Mouse (Mus musculus) spleen, adult 2 months (tissue): Measurements from ENCODE around the gene Pcbp4. TPM values are rescaled to one million over a fixed set of nuclear protein-coding genes. Genes with fewer than 3 reads are reported as not detected.

ENCODE experiments used
- DNase-seq, 2 experiments: peaks; one replicate each; pipeline versions ENCODE4 v3.0.0 to v3.0.0-alpha.2; 2012 to 2021; ENCODE audit warnings: low spot score in 2 of 2, low read depth in 1 of 2
- H3K27ac ChIP-seq: fragments of 200-500 bp; 2 replicates; pipeline ENCODE4 v1.5.1; 2012; ENCODE audit warnings: low read length, inconsistent platforms; ENCODE audit not compliant: insufficient read depth
- H3K27me3 ChIP-seq: fragments of 200-500 bp; 2 replicates; pipeline ENCODE4 v1.6.1; 2012; ENCODE audit warnings: mild to moderate bottlenecking, moderate library complexity, low read length, inconsistent platforms; ENCODE audit not compliant: control insufficient read depth, insufficient read depth
- H3K36me3 ChIP-seq: fragments of 200-500 bp; 2 replicates; pipeline ENCODE4 v1.6.1; 2012; ENCODE audit warnings: mild to moderate bottlenecking, low read length, inconsistent platforms; ENCODE audit not compliant: control insufficient read depth, insufficient read depth
- H3K4me1 ChIP-seq: fragments of 200-500 bp; 2 replicates; pipeline ENCODE4 v1.6.1; 2011; ENCODE audit warnings: inconsistent platforms; ENCODE audit not compliant: control insufficient read depth, insufficient read depth, insufficient read length
- H3K4me3 ChIP-seq: fragments of 200-500 bp; 2 replicates; pipeline ENCODE4 v1.5.1; 2011; ENCODE audit warnings: mild to moderate bottlenecking, inconsistent platforms; ENCODE audit not compliant: insufficient read depth, insufficient read length; ENCODE audit errors: extremely low read depth
- CTCF ChIP-seq: fragments of 200-500 bp; IDR thresholded peaks from 2 replicates; pipeline ENCODE4 v1.5.1; 2011; ENCODE audit warnings: mild to moderate bottlenecking, inconsistent platforms; ENCODE audit not compliant: insufficient read depth, insufficient read length, insufficient replicate concordance; ENCODE audit errors: extremely low read depth
- POLR2A ChIP-seq: fragments of 200-500 bp; IDR thresholded peaks from 2 replicates; pipeline ENCODE4 v1.6.1; 2011; ENCODE audit warnings: low read depth, low read length, inconsistent platforms
- WGBS: fragments of 180-500 bp; shearing (Covaris S2); methylation state at CpG from one replicate; pipeline ENCODE4 v1.1.7; 2018; 5-methylcytosine and 5-hydroxymethylcytosine counted together
- polyA plus RNA-seq: library from polyadenylated mRNA; depleted of rRNA; stranded (reverse); fragments of >200 nt; gene quantifications from 2 replicates; pipeline ENCODE4 v1.2.3, GENCODE M21; 2012; rRNA removed

Gene Pcbp4
- 15.8 and 22.4 TPM in 2 replicates for polyA plus RNA-seq

DNA sequence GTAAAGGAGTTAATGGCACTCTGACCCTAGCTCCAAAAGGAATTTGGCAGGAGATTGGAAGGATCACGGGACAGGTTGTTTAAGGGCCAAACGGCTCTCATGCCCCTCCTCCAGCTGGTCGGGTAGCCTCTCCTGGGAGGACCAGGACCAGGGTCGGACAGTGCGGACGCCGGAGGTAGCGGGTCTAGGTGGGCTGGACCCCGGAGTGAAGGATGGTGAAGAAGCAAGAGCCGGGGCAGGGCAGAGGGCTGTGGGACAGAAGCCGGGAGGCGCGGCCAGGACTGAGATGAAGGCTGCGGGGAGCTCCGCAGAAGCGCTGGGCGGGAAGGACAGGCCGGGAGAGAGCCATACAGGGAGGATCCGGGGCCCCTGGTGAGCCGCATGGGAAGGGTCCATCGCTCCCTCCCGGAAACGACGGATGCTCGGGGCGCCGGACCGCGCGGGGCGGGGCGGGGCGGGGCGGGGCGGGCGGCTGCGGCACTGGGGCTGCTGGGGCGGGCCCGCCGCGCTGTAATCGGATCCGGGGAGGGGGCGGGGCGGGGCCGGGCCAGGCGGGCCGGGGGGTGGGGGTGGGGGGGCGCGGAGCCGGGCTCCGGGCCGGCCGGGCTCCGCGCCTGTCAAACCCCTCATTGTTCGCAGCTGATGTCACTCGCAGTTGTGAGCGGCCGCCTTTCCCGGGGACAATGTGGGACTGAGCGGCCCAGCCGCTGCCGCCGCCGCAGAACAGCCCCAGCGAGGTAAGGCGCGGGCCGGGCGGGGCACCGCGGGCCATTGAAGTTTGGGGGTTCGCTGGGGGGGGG lies at the start of gene Pcbp4:
Gene Pcbp4 (plus strand): TSS at position 21 of the 800 bp plus-strand sequence.
- Histone ChIP-seq H3K4me1 (peaks cover 4% of the 10 kb centered on the region), H3K27ac (no peak within 1 kb of the TSS; the same call in 1 of the 2 replicates), H3K27me3 (no peaks in the 10 kb centered on the region), H3K36me3 (no peaks in the 10 kb centered on the region), H3K4me3 (peak within 1 kb of the TSS; percentile 60)
- DNase-seq: no peak
- 3% methylated on average over 48 of the region's 74 CpGs for WGBS
- TF ChIP-seq CTCF: no peak
- no peak for TF ChIP-seq POLR2A

DNA sequence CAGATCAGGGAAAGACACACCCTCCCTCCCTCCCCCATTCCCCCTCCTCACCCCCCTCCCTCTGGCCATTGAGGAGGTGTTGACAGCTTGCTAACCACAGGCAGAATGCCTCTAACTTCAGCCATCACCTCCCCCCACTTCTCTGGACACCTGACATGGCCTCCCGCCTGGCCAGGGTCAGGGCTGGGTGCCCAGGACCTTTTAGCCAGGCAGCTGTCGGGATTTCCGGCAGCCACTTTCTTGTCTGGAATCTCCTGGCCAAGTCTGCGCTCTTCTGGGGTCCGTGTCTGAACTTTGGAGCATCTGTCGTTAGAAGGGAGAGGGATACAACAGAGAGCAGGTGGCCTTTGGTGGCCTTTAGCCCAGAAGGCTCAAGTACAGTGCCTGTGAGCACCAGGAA lies 47.8 kb upstream of the Pcbp4 start:
- Histone ChIP-seq H3K4me1 (no peaks in the 10 kb centered on the region; the same call in 1 of the 2 replicates), H3K4me3 (no peak overlapping the region), H3K36me3 (no peaks in the 10 kb centered on the region), H3K27ac (no peak overlapping the region), H3K27me3 (no peaks in the 10 kb centered on the region)
- TF ChIP-seq POLR2A (no peak), CTCF (no peak)
- DNase-seq: no peak
- WGBS: 88% methylated on average over 6 of the region's 6 CpGs

DNA sequence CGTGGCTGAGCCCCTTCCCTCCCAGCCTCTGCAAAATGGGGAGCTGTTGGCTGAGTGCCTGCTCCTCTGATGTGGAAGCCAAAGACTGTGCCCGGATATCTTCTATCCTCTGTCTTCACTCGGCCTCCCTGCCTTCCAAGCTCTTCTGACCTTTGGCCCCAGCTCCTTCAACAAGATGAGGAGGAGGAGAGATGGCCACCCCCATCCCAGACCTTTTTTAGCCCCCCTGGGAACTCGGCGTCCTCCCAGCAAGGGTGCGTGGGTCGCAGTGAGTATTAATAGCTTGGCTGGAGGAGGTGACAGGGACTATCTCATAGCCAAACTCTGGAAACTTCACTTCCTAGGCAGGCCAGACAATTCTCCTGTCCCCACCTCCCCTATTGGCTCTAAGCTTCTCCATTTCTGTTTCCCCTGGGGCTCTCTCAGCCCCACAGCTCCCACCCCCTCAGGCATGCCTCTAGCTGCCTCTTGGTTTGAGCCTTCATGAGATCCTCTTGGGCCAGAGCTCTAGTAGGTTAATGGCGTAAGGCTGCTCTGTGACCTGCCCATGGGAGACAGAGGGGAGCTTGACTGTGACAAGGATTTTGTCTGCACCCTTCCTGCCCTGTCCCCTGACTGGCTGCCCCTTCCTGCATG lies 46.5 kb upstream of the Pcbp4 start:
- peaks cover 7% of the 10 kb centered on the region; the same call in 1 of the 2 replicates for H3K4me1 ChIP-seq
- WGBS: 60% methylated on average over 8 of the region's 8 CpGs
- no peaks in the 10 kb centered on the region for H3K27me3 ChIP-seq
- H3K27ac ChIP-seq: no peak overlapping the region
- TF ChIP-seq POLR2A (no peak), CTCF (no peak)
- no peaks in the 10 kb centered on the region for H3K36me3 ChIP-seq
- peak in 1 of 2 experiments; percentile 9 for DNase-seq
- no peak overlapping the region for H3K4me3 ChIP-seq

DNA sequence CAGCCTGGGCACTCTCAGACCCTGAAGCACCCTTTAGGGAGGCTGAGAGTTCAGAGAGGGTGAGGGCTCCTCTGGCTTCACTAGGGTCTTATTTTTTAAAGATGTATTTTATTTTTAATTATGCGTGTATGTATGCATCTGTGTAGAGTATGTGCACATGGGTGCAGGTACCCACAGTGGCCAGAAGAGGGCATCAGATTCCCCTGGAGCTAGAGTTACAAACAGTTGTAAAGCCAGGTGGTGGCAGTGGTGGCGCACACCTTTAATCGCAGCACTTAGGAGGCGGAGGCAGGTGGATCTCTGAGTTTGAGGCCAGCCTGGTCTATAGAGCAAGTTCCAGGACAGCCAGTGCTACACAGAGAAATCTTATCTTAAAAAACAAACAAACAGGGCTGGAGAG lies 44.0 kb upstream of the Pcbp4 start:
- TF ChIP-seq CTCF (no peak), POLR2A (no peak)
- Histone ChIP-seq H3K4me3 (no peak overlapping the region), H3K4me1 (peaks cover 11% of the 10 kb centered on the region; the same call in 1 of the 2 replicates), H3K36me3 (no peaks in the 10 kb centered on the region), H3K27ac (no peak overlapping the region), H3K27me3 (no peaks in the 10 kb centered on the region)
- 97% methylated on average over 4 of the region's 4 CpGs for WGBS
- DNase-seq: no peak

DNA sequence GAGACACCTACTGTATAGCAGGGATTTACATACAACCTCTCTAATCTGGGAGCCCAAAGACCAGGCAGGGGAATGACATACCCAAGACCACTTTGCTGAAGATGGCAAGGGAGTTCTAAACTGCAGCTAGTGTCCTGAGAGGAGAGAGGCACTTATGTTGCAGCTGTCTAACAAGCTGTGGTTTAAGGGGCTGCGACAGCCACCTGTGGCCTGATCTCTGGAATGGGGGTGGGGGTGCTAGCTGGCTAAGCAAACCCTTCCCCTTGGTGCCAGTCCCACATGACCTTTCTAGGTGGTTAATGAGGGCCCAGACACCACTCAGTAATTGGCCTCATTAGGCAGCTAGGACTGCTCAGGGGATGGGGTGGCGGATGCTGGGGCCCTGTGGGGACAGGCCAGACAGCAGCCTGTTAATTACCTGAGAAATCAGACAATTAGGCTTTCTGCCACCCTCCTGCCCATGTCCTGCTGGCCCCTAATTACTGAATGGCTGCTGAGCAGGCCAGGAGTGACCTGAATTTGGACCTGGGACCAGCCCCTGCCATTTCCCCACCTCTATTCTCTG lies 42.9 kb upstream of the Pcbp4 start:
- WGBS: 73% methylated on average over 2 of the region's 2 CpGs
- TF ChIP-seq POLR2A: no peak
- H3K4me1 ChIP-seq: peaks cover 11% of the 10 kb centered on the region; the same call in 1 of the 2 replicates
- no peak overlapping the region for H3K27ac ChIP-seq
- DNase-seq: no peak
- no peaks in the 10 kb centered on the region for H3K36me3 ChIP-seq
- no peaks in the 10 kb centered on the region for H3K27me3 ChIP-seq
- H3K4me3 ChIP-seq: no peak overlapping the region

DNA sequence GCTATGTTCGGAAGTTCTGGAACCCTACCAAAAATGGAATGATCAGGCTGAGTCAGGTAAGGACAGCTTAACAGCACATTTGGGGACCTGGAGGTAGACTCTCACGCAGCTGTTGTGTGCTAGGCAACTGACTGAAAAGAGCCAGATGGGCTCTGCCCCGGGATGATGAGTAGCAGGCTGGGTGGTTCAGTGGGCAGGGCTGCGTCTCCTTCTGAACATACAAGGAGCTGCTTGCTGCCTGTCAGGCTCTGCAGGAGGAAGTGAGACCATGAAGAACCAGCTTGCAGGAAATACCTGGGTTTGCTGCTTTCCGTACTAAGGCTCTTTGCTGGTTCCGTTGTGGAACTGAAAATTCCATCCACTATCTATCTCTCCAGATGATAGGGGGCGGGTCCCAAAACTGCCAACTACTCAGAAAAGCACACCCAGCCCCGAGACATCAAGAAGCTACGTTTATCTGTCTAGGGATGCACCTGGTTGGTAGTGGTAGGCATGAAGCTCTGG lies 41.9 kb upstream of the Pcbp4 start:
- peak in 1 of 2 experiments; percentile 23 for DNase-seq
- TF ChIP-seq CTCF (no peak), POLR2A (no peak)
- Histone ChIP-seq H3K4me3 (no peak overlapping the region), H3K27me3 (no peaks in the 10 kb centered on the region), H3K4me1 (peaks cover 11% of the 10 kb centered on the region; the same call in 1 of the 2 replicates), H3K36me3 (no peaks in the 10 kb centered on the region), H3K27ac (no peak overlapping the region)
- WGBS: 12% methylated on average over 9 of the region's 9 CpGs
